ENCODE assay signal across 9 mouse cellular contexts in the genomic region with DNA sequence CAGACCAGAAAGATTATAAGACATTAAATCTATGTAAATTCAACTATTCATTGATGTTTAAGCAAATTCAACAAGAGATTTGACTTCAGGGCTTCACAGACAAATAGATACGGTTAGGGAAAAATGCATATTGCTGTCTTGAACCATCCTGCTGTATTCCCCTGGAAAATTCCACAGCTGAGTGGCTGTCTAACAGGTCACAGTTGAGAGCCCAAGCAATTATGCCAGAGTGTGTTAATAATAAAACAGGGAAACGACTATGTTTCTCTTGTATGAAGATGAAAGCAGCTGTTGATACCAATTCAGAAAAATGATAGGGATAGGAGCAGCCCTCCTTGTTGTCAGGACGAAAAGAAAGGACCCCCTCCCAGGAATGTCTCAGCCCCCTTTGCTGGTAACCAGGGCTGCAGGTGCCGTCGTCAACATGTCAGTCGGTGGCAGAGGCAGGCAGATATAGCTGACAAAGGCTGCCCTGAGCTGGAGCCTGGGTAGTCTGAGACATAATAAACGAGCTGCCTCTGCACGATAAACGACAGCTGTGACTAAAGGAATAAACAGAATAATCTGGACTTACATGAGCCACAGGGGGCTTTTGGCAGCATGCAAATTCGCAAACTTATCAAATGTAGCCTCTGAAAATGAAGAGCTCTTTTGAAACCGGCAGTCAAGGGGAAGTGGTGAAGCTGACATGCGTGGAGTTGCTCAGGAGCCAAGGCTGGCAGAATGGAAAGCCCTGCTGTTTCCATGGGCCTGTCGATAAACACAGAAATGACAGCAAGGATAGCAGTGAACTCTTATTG.
DNase-seq lines count a peak whose midpoint lies in the region; ATAC-seq lines count a peak whose summit lies in the region.
"Had no signal": no experiment of that assay in that cellular context is flagged by ENCODE, and none has a peak within 500 bp of the region (broad histone marks: within the 10 kb centered on the region; RNA-seq: fewer than 3 reads in every experiment).

No protein-coding gene starts in this region.

- H3K27ac ChIP-seq in heart, embryonic 15.5 days: no peak overlapping the region
- H3K27ac ChIP-seq in forebrain, embryonic 15.5 days (replicated peaks): peak overlapping the region; percentile 81
- peak overlapping the region; percentile 65 for H3K27ac ChIP-seq in kidney, embryonic 16.5 days (ENCODE audit: low read length)
- peak overlapping the region; percentile 81 for H3K27ac ChIP-seq in midbrain, embryonic 14.5 days (replicated peaks; ENCODE audit: low read depth, low read length)
- H3K27ac ChIP-seq: liver, embryonic 12.5 days had no signal

- H3K4me2 ChIP-seq in heart, embryonic 15.5 days: peak overlapping the region; percentile 31; the same call in 1 of the 2 replicates
- peak overlapping the region; percentile 32 for H3K4me2 ChIP-seq in forebrain, embryonic 15.5 days (replicated peaks)
- H3K4me2 ChIP-seq in kidney, embryonic 16.5 days (replicated peaks; ENCODE audit: low read depth, low read length): peak overlapping the region; percentile 41
- H3K4me2 ChIP-seq in midbrain, embryonic 14.5 days (ENCODE audit: low read length): peak overlapping the region; percentile 45
- H3K4me2 ChIP-seq: liver, embryonic 12.5 days had no signal

- H3K4me1 ChIP-seq in heart, embryonic 15.5 days (replicated peaks): no peaks in the 10 kb centered on the region
- H3K4me1 ChIP-seq in forebrain, embryonic 15.5 days: peaks cover 11% of the 10 kb centered on the region
- 0 out of 2 replicates have a peak, but pooled peaks cover 3% of the 10 kb centered on the region for H3K4me1 ChIP-seq in kidney, embryonic 16.5 days (ENCODE audit: insufficient read depth, low read length)
- peaks cover 18% of the 10 kb centered on the region; the same call in 1 of the 2 replicates for H3K4me1 ChIP-seq in midbrain, embryonic 14.5 days (ENCODE audit: control insufficient read depth, insufficient read depth, low read length)
- H3K4me1 ChIP-seq: liver, embryonic 12.5 days had no signal

- 37% methylated on average over 13 of the region's 13 CpGs for WGBS in heart, embryonic 15.5 days
- WGBS in forebrain, embryonic 15.5 days: 10% methylated on average over 13 of the region's 13 CpGs
- WGBS in kidney, embryonic 16.5 days: 34% methylated on average over 13 of the region's 13 CpGs
- WGBS in midbrain, embryonic 14.5 days: 3% methylated on average over 13 of the region's 13 CpGs

- no peak for ATAC-seq in heart, embryonic 15.5 days (replicated peaks; ENCODE audit: insufficient number of reproducible peaks, insufficient read depth, low FRiP score, low read depth)
- peak; percentile 83 for ATAC-seq in forebrain, embryonic 15.5 days (replicated peaks)
- peak; percentile 78; the same call in 1 of the 2 replicates for ATAC-seq in kidney, embryonic 16.5 days (ENCODE audit: low FRiP score, low TSS enrichment)
- peak; percentile 90 for ATAC-seq in midbrain, embryonic 14.5 days (ENCODE audit: low FRiP score, low TSS enrichment)
- ATAC-seq: liver, embryonic 12.5 days had no signal

- H3K4me3 ChIP-seq in heart, embryonic 15.5 days: peak overlapping the region; percentile 13; the same call in 1 of the 2 replicates
- peak overlapping the region; percentile 13; the same call in 1 of the 2 replicates for H3K4me3 ChIP-seq in forebrain, embryonic 15.5 days
- no peak overlapping the region for H3K4me3 ChIP-seq in kidney, embryonic 16.5 days (ENCODE audit: low read length)
- 0 out of 2 replicates have a peak overlapping the region, but pooled peaks have one; percentile 7 for H3K4me3 ChIP-seq in midbrain, embryonic 14.5 days (replicated peaks; ENCODE audit: low read depth, low read length)
- H3K4me3 ChIP-seq: liver, embryonic 12.5 days had no signal

- H3K36me3 ChIP-seq in heart, embryonic 15.5 days: no peaks in the 10 kb centered on the region
- no peaks in the 10 kb centered on the region for H3K36me3 ChIP-seq in forebrain, embryonic 15.5 days
- no peaks in the 10 kb centered on the region for H3K36me3 ChIP-seq in kidney, embryonic 16.5 days (ENCODE audit: insufficient read depth, low read length)
- H3K36me3 ChIP-seq in midbrain, embryonic 14.5 days (ENCODE audit: control insufficient read depth, insufficient read depth, low read length): no peaks in the 10 kb centered on the region
- H3K36me3 ChIP-seq: liver, embryonic 12.5 days had no signal

- H3K9me3 ChIP-seq in heart, embryonic 15.5 days (replicated peaks): no peaks in the 10 kb centered on the region
- no peaks in the 10 kb centered on the region for H3K9me3 ChIP-seq in forebrain, embryonic 15.5 days
- H3K9me3 ChIP-seq in kidney, embryonic 16.5 days (ENCODE audit: low read length): no peaks in the 10 kb centered on the region
- H3K9me3 ChIP-seq in midbrain, embryonic 14.5 days (ENCODE audit: control insufficient read depth, low read length): no peaks in the 10 kb centered on the region
- H3K9me3 ChIP-seq: liver, embryonic 12.5 days had no signal

- no peak overlapping the region for H3K9ac ChIP-seq in heart, embryonic 15.5 days
- 0 out of 2 replicates have a peak overlapping the region, but pooled peaks have one; percentile 1 for H3K9ac ChIP-seq in forebrain, embryonic 15.5 days (replicated peaks)
- H3K9ac ChIP-seq in kidney, embryonic 16.5 days (replicated peaks; ENCODE audit: low read length): no peak overlapping the region
- 0 out of 2 replicates have a peak overlapping the region, but pooled peaks have one; percentile 12 for H3K9ac ChIP-seq in midbrain, embryonic 14.5 days (replicated peaks; ENCODE audit: low read length)
- H3K9ac ChIP-seq: liver, embryonic 12.5 days had no signal

- DNase-seq in heart, adult 8-10 months (ENCODE audit: low spot score): no peak
- peak; percentile 81 for DNase-seq in midbrain, embryonic 14.5 days
- no peak for DNase-seq in adrenal gland, postnatal 14 days
- DNase-seq in ovary, postnatal 36 days (ENCODE audit: low spot score): no peak
- no peak for DNase-seq in urinary bladder, postnatal 4 days (ENCODE audit: low spot score in 2 of 2)

- H3K27me3 ChIP-seq in heart, embryonic 15.5 days: no peaks in the 10 kb centered on the region
- H3K27me3 ChIP-seq in forebrain, embryonic 15.5 days: no peaks in the 10 kb centered on the region
- H3K27me3 ChIP-seq in kidney, embryonic 16.5 days (ENCODE audit: insufficient read depth, low read length): no peaks in the 10 kb centered on the region
- H3K27me3 ChIP-seq in midbrain, embryonic 14.5 days (ENCODE audit: control insufficient read depth, insufficient read depth, low read length): no peaks in the 10 kb centered on the region
- H3K27me3 ChIP-seq: liver, embryonic 12.5 days had no signal

Comparison
In these comparisons a context has a peak if more than half of its experiments do, and no peak if none do; other contexts are left out.
1. H3K9ac ChIP-seq: peak in forebrain, embryonic 15.5 days (single experiment) and midbrain, embryonic 14.5 days (single experiment); none in heart, embryonic 15.5 days (single experiment) and kidney, embryonic 16.5 days (single experiment).
2. Peak in every context shown above with its lines, with median percentiles within 50 percentile points of each other: H3K4me2 ChIP-seq.